Mouse (Mus musculus): ENCODE results near the gene Snapc3.

GRCm38 (mm10) chr4:83409867-83410505 lies 7.5 kb upstream of the Snapc3 start:
- TF ChIP-seq CTCF (IDR thresholded peaks at IDR 0.05; ENCODE audit: low read depth) = peak; percentile 61
- no peak for TF ChIP-seq EP300 (optimal IDR thresholded peaks at IDR 0.05)

Data from stomach, postnatal 0 days (tissue).